Mouse (Mus musculus): ENCODE measurements around the gene Mcoln1.

Mcoln1 gene

GRCm38 (mm10) chr8:3498583-3498982 lies 1.7 kb upstream of the Mcoln1 start:
- no peak for DNase-seq (ENCODE audit: low read depth, low spot score)

GRCm38 (mm10) chr8:3499751-3500150 lies 506 bp upstream of the Mcoln1 start:
- no peak for DNase-seq (ENCODE audit: low read depth, low spot score)

GRCm38 (mm10) chr8:3502217-3502616 lies 2.0 kb downstream of the Mcoln1 start:
- DNase-seq (ENCODE audit: low read depth, low spot score): no peak

- no peak for DNase-seq (ENCODE audit: low read depth, low spot score)
These were observed 7.9 kb downstream of the Mcoln1 start for GRCm38 (mm10) chr8:3507979-3508754.

- DNase-seq (ENCODE audit: low read depth, low spot score): no peak
These were observed 14.5 kb downstream of the Mcoln1 start for GRCm38 (mm10) chr8:3514681-3515247.

GRCm38 (mm10) chr8:3515260-3515671 lies 15.0 kb downstream of the Mcoln1 start, which contains the start of gene Pnpla6:
Pnpla6 (plus strand) TSS chr8:3515384.
- DNase-seq (ENCODE audit: low read depth, low spot score): peak; percentile 68

GRCm38 (mm10) chr8:3515771-3516417 lies 15.6 kb downstream of the Mcoln1 start:
- DNase-seq (ENCODE audit: low read depth, low spot score): no peak

GRCm38 (mm10) chr8:3516450-3517116 lies 16.3 kb downstream of the Mcoln1 start:
- peak; percentile 90 for DNase-seq (ENCODE audit: low read depth, low spot score)

GRCm38 (mm10) chr8:3517117-3517495 lies 16.8 kb downstream of the Mcoln1 start:
- DNase-seq (ENCODE audit: low read depth, low spot score): no peak

- no peak for DNase-seq (ENCODE audit: low read depth, low spot score)
These were observed 21.9 kb downstream of the Mcoln1 start for GRCm38 (mm10) chr8:3522007-3522697.

- no peak for DNase-seq (ENCODE audit: low read depth, low spot score)
These were observed 30.6 kb downstream of the Mcoln1 start for GRCm38 (mm10) chr8:3530816-3531215.

GRCm38 (mm10) chr8:3531936-3532335 lies 31.7 kb downstream of the Mcoln1 start:
- no peak for DNase-seq (ENCODE audit: low read depth, low spot score)

GRCm38 (mm10) chr8:3536053-3536841 lies 36.0 kb downstream of the Mcoln1 start:
- no peak for DNase-seq (ENCODE audit: low read depth, low spot score)

GRCm38 (mm10) chr8:3536940-3537339 lies 36.7 kb downstream of the Mcoln1 start:
- DNase-seq (ENCODE audit: low read depth, low spot score): no peak

- DNase-seq (ENCODE audit: low read depth, low spot score): no peak
These were observed 37.4 kb downstream of the Mcoln1 start for GRCm38 (mm10) chr8:3537666-3538065.

- DNase-seq (ENCODE audit: low read depth, low spot score): no peak
These were observed 38.9 kb downstream of the Mcoln1 start for GRCm38 (mm10) chr8:3539146-3539545.

- DNase-seq (ENCODE audit: low read depth, low spot score): no peak
These were observed 39.8 kb downstream of the Mcoln1 start for GRCm38 (mm10) chr8:3540076-3540475.

GRCm38 (mm10) chr8:3546511-3546910 lies 46.3 kb downstream of the Mcoln1 start:
- no peak for DNase-seq (ENCODE audit: low read depth, low spot score)

- no peak for DNase-seq (ENCODE audit: low read depth, low spot score)
These were observed 52.0 kb downstream of the Mcoln1 start for GRCm38 (mm10) chr8:3552240-3552639.

- no peak for DNase-seq (ENCODE audit: low read depth, low spot score)
These were observed 55.9 kb downstream of the Mcoln1 start for GRCm38 (mm10) chr8:3556114-3556513.
